In genomic region chr7:118490666-118491430, GRCm38 (mm10) we compare ENCODE assay signal across 8 mouse cellular contexts. TPM values are rescaled to one million over a fixed set of nuclear protein-coding genes. Genes with fewer than 3 reads are reported as not detected.
A peak's percentile ranks its signal among the peaks of the same experiment; 100 is the strongest.
DNase-seq lines count a peak whose midpoint lies in the region; ATAC-seq and TF ChIP-seq lines count a peak whose summit lies in the region.

No protein-coding gene starts in this region.

- H3K79me2 ChIP-seq in MEL (ENCODE audit: control insufficient read depth, insufficient read depth, low read length, poor library complexity) = peaks cover 27% of the 10 kb centered on the region
- peaks cover 52% of the 10 kb centered on the region for H3K79me2 ChIP-seq in myocyte (ENCODE audit: control insufficient read depth, insufficient read depth)

- ATAC-seq in erythroblast, adult 5-6 weeks (replicated peaks; ENCODE audit: low FRiP score, poor library complexity, severe bottlenecking) = no peak
- no peak; the same call in 1 of the 2 replicates for ATAC-seq in liver, embryonic 13.5 days (ENCODE audit: low read depth)

- peak overlapping the region; percentile 5 for H3K27ac ChIP-seq in MEL (ENCODE audit: control insufficient read depth, low read depth, low read length)
- H3K27ac ChIP-seq in embryonic fibroblast, embryonic 13.5 days (ENCODE audit: insufficient read depth, low read length) = peak overlapping the region; percentile 89
- peak overlapping the region; percentile 77 for H3K27ac ChIP-seq in liver, embryonic 13.5 days

- TF ChIP-seq RAD21 in MEL (IDR thresholded peaks at IDR 0.05; ENCODE audit: low read depth, low read length) = no peak

- H3K9me3 ChIP-seq in erythroblast, embryonic 14.5 days (ENCODE audit: control insufficient read depth, low read length) = peaks cover 7% of the 10 kb centered on the region; the same call in 1 of the 2 replicates
- H3K9me3 ChIP-seq in MEL (replicated peaks; ENCODE audit: insufficient read depth, low read length) = no peaks in the 10 kb centered on the region
- no peaks in the 10 kb centered on the region for H3K9me3 ChIP-seq in liver, embryonic 13.5 days (replicated peaks)

- TF ChIP-seq POLR2A in MEL (IDR thresholded peaks at IDR 0.05; ENCODE audit: control insufficient read depth in 1 of 2, insufficient read depth in 1 of 2, low read depth in 1 of 2, low read length in 2 of 2, poor library complexity in 1 of 2) = no peak
- no peak for TF ChIP-seq POLR2A in embryonic fibroblast, embryonic 13.5 days (IDR thresholded peaks at IDR 0.05; ENCODE audit: low read depth, low read length)
- no peak for TF ChIP-seq POLR2A in myocyte (IDR thresholded peaks at IDR 0.05; ENCODE audit: insufficient read length, low read depth)

- H3K27me3 ChIP-seq in erythroblast, embryonic 14.5 days (ENCODE audit: control insufficient read depth) = peaks cover 38% of the 10 kb centered on the region
- H3K27me3 ChIP-seq in MEL (ENCODE audit: control insufficient read depth in 1 of 2, insufficient read depth in 2 of 2, low read length in 2 of 2) (no peaks in the 10 kb centered on the region), myocyte (ENCODE audit: control insufficient read depth, insufficient read depth, insufficient read length) (no peaks in the 10 kb centered on the region)
- H3K27me3 ChIP-seq in liver, embryonic 13.5 days = peaks cover 41% of the 10 kb centered on the region

- 12% methylated on average over 67 of the region's 67 CpGs for WGBS in liver, embryonic 13.5 days (ENCODE audit: insufficient replicate concordance)

- no peaks in the 10 kb centered on the region for H3K36me3 ChIP-seq in erythroblast, embryonic 14.5 days (ENCODE audit: control insufficient read depth)
- H3K36me3 ChIP-seq in MEL (ENCODE audit: control insufficient read depth in 1 of 2, insufficient read depth in 2 of 2, low read length in 2 of 2) (peaks cover 0 to 13% of the 10 kb centered on the region in 2 experiments; a peak in 1 of 4 replicates), myocyte (ENCODE audit: control insufficient read depth, insufficient read depth) (no peaks in the 10 kb centered on the region)
- peaks cover 10% of the 10 kb centered on the region for H3K36me3 ChIP-seq in liver, embryonic 13.5 days

- H3K4me3 ChIP-seq in erythroblast, embryonic 14.5 days (replicated peaks) = peak overlapping the region; percentile 50
- H3K4me3 ChIP-seq in MEL (ENCODE audit: control insufficient read depth in 1 of 2, insufficient read depth in 1 of 2, low read depth in 2 of 2, low read length in 2 of 2) = peak overlapping the region; percentile 82 to 99
- H3K4me3 ChIP-seq in embryonic fibroblast, embryonic 13.5 days (ENCODE audit: insufficient read depth, low read length) = peak overlapping the region; percentile 64
- peak overlapping the region; percentile 64 for H3K4me3 ChIP-seq in liver, embryonic 13.5 days (replicated peaks)
- peak overlapping the region; percentile 39 for H3K4me3 ChIP-seq in myocyte

- TF ChIP-seq CTCF in MEL (IDR thresholded peaks at IDR 0.05 in 2 of 3, conservative IDR thresholded peaks at IDR 0.05 in 1 of 3; ENCODE audit: control insufficient read depth in 1 of 3, insufficient read depth in 1 of 3, low read depth in 2 of 3, low read length in 3 of 3, poor library complexity in 1 of 3, severe bottlenecking in 1 of 3) = no peak
- TF ChIP-seq CTCF in embryonic fibroblast, embryonic 13.5 days (IDR thresholded peaks at IDR 0.05; ENCODE audit: borderline replicate concordance, insufficient read depth, low read length) = peak; percentile 29; the same call in 1 of the 2 replicates

- peak overlapping the region; percentile 94 for H3K9ac ChIP-seq in MEL (ENCODE audit: control insufficient read depth, low read depth, low read length, poor library complexity, severe bottlenecking)
- H3K9ac ChIP-seq in liver, embryonic 13.5 days = peak overlapping the region; percentile 76

- TF ChIP-seq EP300 in MEL (IDR thresholded peaks at IDR 0.05; ENCODE audit: low read depth in 1 of 2, low read length in 2 of 2) = no peak

- H3K4me2 ChIP-seq in liver, embryonic 13.5 days = peak overlapping the region; percentile 68
- peak overlapping the region; percentile 85 for H3K4me2 ChIP-seq in myocyte (ENCODE audit: low read depth)

- DNase-seq in MEL (ENCODE audit: low read depth, low spot score) = no peak
- peak; percentile 53 for DNase-seq in heart, postnatal 4 days
- DNase-seq in liver, embryonic 13.5 days = no peak
- DNase-seq in layer of hippocampus, adult 8-10 months (ENCODE audit: low spot score in 2 of 2) = no peak

- H3ac ChIP-seq in myocyte (ENCODE audit: control insufficient read depth, insufficient read length) = peak overlapping the region; percentile 80

- H3K4me1 ChIP-seq in erythroblast, embryonic 14.5 days (ENCODE audit: control insufficient read depth) = no peaks in the 10 kb centered on the region; the same call in none of the 2 replicates
- H3K4me1 ChIP-seq in MEL (ENCODE audit: control insufficient read depth in 1 of 2, insufficient read depth in 2 of 2, low read length in 2 of 2) = peaks cover 0 to 10% of the 10 kb centered on the region in 2 experiments
- H3K4me1 ChIP-seq in embryonic fibroblast, embryonic 13.5 days (ENCODE audit: control insufficient read depth, insufficient read depth, low read length) = 0 out of 2 replicates have a peak, but pooled peaks cover 4% of the 10 kb centered on the region
- H3K4me1 ChIP-seq in liver, embryonic 13.5 days (replicated peaks) = peaks cover 33% of the 10 kb centered on the region

TF ChIP-seq in MEL, 35 proteins besides CTCF, POLR2A, EP300 and RAD21:
- TF ChIP-seq TBP (IDR thresholded peaks at IDR 0.05; ENCODE audit: low read depth, low read length) (0 out of 2 replicates have a peak, but pooled peaks have one; percentile 15), UBTF (IDR thresholded peaks at IDR 0.05; ENCODE audit: borderline replicate concordance, insufficient read depth, low read depth, low read length) (no peak)

TF ChIP-seq in myocyte, 11 proteins besides CTCF, POLR2A, EP300 and RAD21:
- TF ChIP-seq MYOD1 (IDR thresholded peaks at IDR 0.05; ENCODE audit: control insufficient read depth in 1 of 3, insufficient read length in 2 of 3, low read depth in 2 of 3) (no peak), TCF12 (IDR thresholded peaks at IDR 0.05; ENCODE audit: insufficient read depth, poor library complexity, severe bottlenecking) (no peak), MAX (IDR thresholded peaks at IDR 0.05; ENCODE audit: low read depth) (no peak), TCF3 (IDR thresholded peaks at IDR 0.05; ENCODE audit: insufficient read length, low read depth) (no peak), POLR2AphosphoS2 (IDR thresholded peaks at IDR 0.05; ENCODE audit: insufficient read length, low read depth) (no peak), REST (IDR thresholded peaks at IDR 0.05; ENCODE audit: insufficient read depth, insufficient read length) (no peak), CEBPB (IDR thresholded peaks at IDR 0.05; ENCODE audit: insufficient read depth, poor library complexity, severe bottlenecking) (no peak), MYOG (IDR thresholded peaks at IDR 0.05; ENCODE audit: control insufficient read depth in 1 of 3, insufficient read depth in 1 of 3, insufficient read length in 2 of 3, low read depth in 2 of 3) (no peak), USF1 (IDR thresholded peaks at IDR 0.05; ENCODE audit: low read depth) (no peak), E2F4 (IDR thresholded peaks at IDR 0.05; ENCODE audit: insufficient read depth) (no peak), SRF (IDR thresholded peaks at IDR 0.05; ENCODE audit: control insufficient read depth, insufficient read length, low read depth) (no peak)

RNA-seq across cellular contexts. Expression of gene Itpripl2, which starts 0.9 kb away (rescaled TPM):
- not detected in 2 replicates for polyA plus RNA-seq in erythroblast, embryonic 14.5 days (2012)
- 5.0 and 5.6 TPM in 2 replicates for total RNA-seq in erythroblast, adult 5-6 weeks (2015; ENCODE audit: low replicate concordance)
- total RNA-seq in erythroblast, adult 5-6 weeks (2017; ENCODE audit: low replicate concordance) = 5.5 and 6.6 TPM in 2 replicates
- 3.3 and 4.3 TPM in 2 replicates for total RNA-seq in MEL (2012; rRNA removed)
- polyA plus RNA-seq in MEL (2012; ENCODE audit: insufficient read depth in 1 of 2, insufficient read length in 2 of 2, low read depth in 1 of 2, low replicate concordance in 2 of 2, missing spikeins in 1 of 2) (1 to 10 TPM in 1 of 2 experiments, not detected in 1; 4.8 TPM), myocyte (2012; fragmentation: generic; extraction: Trizol) (10.7 TPM)
- 76.2 and 98.4 TPM in 2 replicates for polyA plus RNA-seq in embryonic fibroblast, embryonic 13.5 days (2011; ENCODE audit: insufficient read length, low read depth, missing spikeins)
- 10 to 100 TPM; 46.5 to 46.6 TPM for total RNA-seq in heart, postnatal 4 days (2021)
- polyA plus RNA-seq in liver, embryonic 13.5 days (2015; fragmentation: Nextera tagmentation; extraction: Ambion mirVana) = 0.70 and 0.87 TPM in 2 replicates
- 1 to 10 TPM; 3.4 to 7.7 (median 4.9) TPM for total RNA-seq in layer of hippocampus, adult 8-10 months (2022)

RNA-seq across cellular contexts. Expression of gene Coq7, which starts 42.3 kb away (rescaled TPM):
- 0.80 and 2.4 TPM in 2 replicates for polyA plus RNA-seq in erythroblast, embryonic 14.5 days (2012)
- 8.5 and 8.6 TPM in 2 replicates for total RNA-seq in erythroblast, adult 5-6 weeks (2015; ENCODE audit: low replicate concordance)
- 2.2 and 5.3 TPM in 2 replicates for total RNA-seq in erythroblast, adult 5-6 weeks (2017; ENCODE audit: low replicate concordance)
- total RNA-seq in MEL (2012; rRNA removed) = 64.9 and 66.2 TPM in 2 replicates
- 10 to 100 TPM in 1 of 2 experiments, not detected in 1; 59.5 TPM for polyA plus RNA-seq in MEL (2012; ENCODE audit: insufficient read depth in 1 of 2, insufficient read length in 2 of 2, low read depth in 1 of 2, low replicate concordance in 2 of 2, missing spikeins in 1 of 2)
- 13.8 and 14.5 TPM in 2 replicates for polyA plus RNA-seq in embryonic fibroblast, embryonic 13.5 days (2011; ENCODE audit: insufficient read length, low read depth, missing spikeins)
- 100 to 1,000 TPM in 1 of 2 experiments, 10 to 100 TPM in 1; 99.7 to 112 TPM for total RNA-seq in heart, postnatal 4 days (2021)
- polyA plus RNA-seq in liver, embryonic 13.5 days (2015; fragmentation: Nextera tagmentation; extraction: Ambion mirVana) = 56.5 and 58.8 TPM in 2 replicates
- polyA plus RNA-seq in myocyte (2012; fragmentation: generic; extraction: Trizol) = 36.2 TPM
- total RNA-seq in layer of hippocampus, adult 8-10 months (2022) = 10 to 100 TPM; 29.6 to 40.5 (median 37.4) TPM

RNA-seq across cellular contexts. Expression of gene Syt17, which starts 42.8 kb away (rescaled TPM):
- polyA plus RNA-seq in erythroblast, embryonic 14.5 days (2012) = 0.02 TPM in 1 of 2 replicates, not detected in the other
- not detected in 2 replicates for total RNA-seq in erythroblast, adult 5-6 weeks (2015; ENCODE audit: low replicate concordance)
- total RNA-seq in erythroblast, adult 5-6 weeks (2017; ENCODE audit: low replicate concordance) = not detected in 2 replicates
- total RNA-seq in MEL (2012; rRNA removed) = not detected in 2 replicates
- polyA plus RNA-seq in MEL (2012; ENCODE audit: insufficient read depth in 1 of 2, insufficient read length in 2 of 2, low read depth in 1 of 2, low replicate concordance in 2 of 2, missing spikeins in 1 of 2) (not detected), myocyte (2012; fragmentation: generic; extraction: Trizol) (5.4 TPM)
- 1.4 and 2.4 TPM in 2 replicates for polyA plus RNA-seq in embryonic fibroblast, embryonic 13.5 days (2011; ENCODE audit: insufficient read length, low read depth, missing spikeins)
- 1 to 10 TPM; 1.4 to 2.0 TPM for total RNA-seq in heart, postnatal 4 days (2021)
- 0.07 and 0.20 TPM in 2 replicates for polyA plus RNA-seq in liver, embryonic 13.5 days (2015; fragmentation: Nextera tagmentation; extraction: Ambion mirVana)
- total RNA-seq in layer of hippocampus, adult 8-10 months (2022) = 10 to 100 TPM; 61.5 to 90.0 (median 76.4) TPM

Comparison
In these comparisons a context has a peak if more than half of its experiments do, and no peak if none do; other contexts are left out.
1. H3K4me3 ChIP-seq: peak in every context shown above with its lines; median percentile 90 in MEL; 64 in embryonic fibroblast, embryonic 13.5 days; 64 in liver, embryonic 13.5 days; 50 in erythroblast, embryonic 14.5 days; 39 in myocyte.
2. H3K27ac ChIP-seq: peak in every context shown above with its lines; median percentile 89 in embryonic fibroblast, embryonic 13.5 days; 77 in liver, embryonic 13.5 days; 5 in MEL.